Mouse (Mus musculus) midbrain, embryonic 11.5 days (tissue): ENCODE measurements around the gene Patj. TPM values are rescaled to one million over a fixed set of nuclear protein-coding genes. Genes with fewer than 3 reads are reported as not detected.
A peak's percentile ranks its signal among the peaks of the same experiment; 100 is the strongest.

ENCODE experiments used
- ATAC-seq: fragments of 200-750 bp; cut with Nextera tagmentation; 2 replicates; pipeline ENCODE4 v1.8.0; 2017; ENCODE audit warnings: moderate TSS enrichment, moderate library complexity; ENCODE audit not compliant: low FRiP score
- DNase-seq: peaks from one replicate; pipeline ENCODE4 v3.0.0; 2015; ENCODE audit warnings: low spot score; ENCODE audit errors: missing footprints
- H3K27ac ChIP-seq: fragments of 300-500 bp; sonication (generic); 2 replicates; pipeline ENCODE4 v1.5.1; 2014; ENCODE audit warnings: low read depth, low read length
- H3K27me3 ChIP-seq: fragments of 300-500 bp; sonication (generic); 2 replicates; pipeline ENCODE4 v1.6.1; 2014; ENCODE audit warnings: mild to moderate bottlenecking, low read length, moderate library complexity, mixed read lengths; ENCODE audit not compliant: control insufficient read depth, insufficient read depth
- H3K36me3 ChIP-seq: fragments of 300-500 bp; sonication (generic); 2 replicates; pipeline ENCODE4 v1.6.1; 2014; ENCODE audit warnings: mild to moderate bottlenecking, low read length, moderate library complexity, mixed read lengths; ENCODE audit not compliant: control insufficient read depth, insufficient read depth
- H3K4me1 ChIP-seq: fragments of 300-500 bp; sonication (generic); 2 replicates; pipeline ENCODE4 v1.6.1; 2014; ENCODE audit warnings: low read length; ENCODE audit not compliant: control insufficient read depth, insufficient read depth
- H3K4me2 ChIP-seq: fragments of 300-500 bp; sonication (generic); 2 replicates; pipeline ENCODE4 v1.6.1; 2014; ENCODE audit warnings: mild to moderate bottlenecking, moderate library complexity
- H3K4me3 ChIP-seq: fragments of 300-500 bp; sonication (generic); 2 replicates; pipeline ENCODE4 v1.5.1; 2014; ENCODE audit warnings: low read depth, low read length
- H3K9ac ChIP-seq: fragments of 300-500 bp; sonication (generic); 2 replicates; pipeline ENCODE4 v1.6.1; 2014; ENCODE audit warnings: low read length
- H3K9me3 ChIP-seq: fragments of 300-500 bp; sonication (generic); 2 replicates; pipeline ENCODE4 v1.6.1; 2016; ENCODE audit warnings: low read length; ENCODE audit not compliant: control insufficient read depth
- WGBS: fragments of 180-500 bp; shearing (Covaris S2); extraction: QIAGEN DNeasy Blood & Tissue Kit; methylation state at CpG from one replicate; pipeline ENCODE4 v1.1.7; 2014; 5-methylcytosine and 5-hydroxymethylcytosine counted together
- polyA plus RNA-seq: library from polyadenylated mRNA; unstranded; fragments of >200 nt; fragmentation: Nextera tagmentation; extraction: Ambion mirVana; gene quantifications from 2 replicates; pipeline ENCODE4 v1.2.1, GENCODE M21; 2014

Patj gene
- polyA plus RNA-seq, 1 experiment from 2014 or later, result 7.4 TPM

DNA sequence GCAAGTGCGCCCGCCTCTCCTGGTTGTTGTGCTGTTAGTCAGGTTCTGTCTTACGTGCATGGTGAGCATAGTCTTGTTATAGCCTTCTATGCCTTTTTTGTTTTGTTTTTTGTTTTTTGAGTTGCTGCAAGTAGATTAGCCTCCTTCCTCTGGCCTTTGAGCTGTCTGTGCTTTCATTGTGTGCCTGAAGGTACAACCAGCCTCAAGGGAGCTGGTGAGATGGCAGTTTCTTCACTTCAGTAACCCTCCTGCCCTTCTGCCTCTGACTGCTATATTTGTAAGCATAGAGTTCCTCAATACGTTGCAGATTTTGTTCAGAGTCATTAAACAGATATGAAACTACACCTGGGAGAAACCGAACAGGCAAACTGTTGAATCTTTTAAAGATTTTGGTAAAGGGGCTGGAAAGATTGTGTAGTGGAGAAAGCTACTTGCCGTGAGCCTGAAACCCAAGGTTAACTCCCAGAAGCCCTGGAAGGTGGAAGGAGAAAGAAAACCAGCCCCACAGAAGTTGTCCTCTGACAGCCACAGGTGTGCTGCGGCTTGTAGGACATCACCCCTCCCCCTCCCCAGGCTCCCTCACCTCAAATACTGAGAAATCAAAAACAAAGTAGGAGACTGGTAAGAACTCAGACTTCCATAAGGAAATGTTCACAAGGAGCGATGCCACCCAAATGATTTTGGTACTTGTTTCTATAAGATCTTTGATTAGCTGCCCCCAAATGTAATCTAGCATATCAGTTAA lies 43.8 kb downstream of the Patj start:
- no peak overlapping the region for H3K4me2 ChIP-seq
- no peak overlapping the region for H3K9ac ChIP-seq
- no peaks in the 10 kb centered on the region for H3K36me3 ChIP-seq
- 86% methylated on average over 8 of the region's 8 CpGs for WGBS
- H3K27ac ChIP-seq, result no peak overlapping the region
- ATAC-seq (no peak), DNase-seq (no peak)
- no peaks in the 10 kb centered on the region for H3K4me1 ChIP-seq
- no peaks in the 10 kb centered on the region for H3K9me3 ChIP-seq
- no peak overlapping the region for H3K4me3 ChIP-seq
- H3K27me3 ChIP-seq, result no peaks in the 10 kb centered on the region

DNA sequence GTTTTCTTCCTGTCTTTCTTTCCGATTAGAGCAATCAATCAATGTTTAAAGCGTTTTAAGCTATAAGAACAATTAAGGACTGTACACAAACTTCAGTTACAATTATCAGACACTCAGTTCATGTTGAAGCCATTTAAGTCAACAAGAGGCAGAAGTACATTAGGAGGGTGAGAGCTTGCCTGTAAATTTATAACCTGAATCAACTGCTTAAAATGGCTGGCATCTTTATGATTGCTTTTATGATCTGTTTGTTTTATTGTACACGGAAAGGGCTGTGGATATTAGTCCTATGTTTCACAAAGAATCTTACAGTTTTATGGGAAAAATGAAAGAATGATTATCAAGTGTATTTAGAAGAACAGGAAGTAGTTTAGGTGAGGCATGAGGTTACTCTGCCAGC lies 45.7 kb downstream of the Patj start:
- DNase-seq (no peak), ATAC-seq (no peak)
- H3K4me1 ChIP-seq, result no peaks in the 10 kb centered on the region
- no peak overlapping the region for H3K4me2 ChIP-seq
- no peak overlapping the region for H3K4me3 ChIP-seq
- no peak overlapping the region for H3K9ac ChIP-seq
- no peaks in the 10 kb centered on the region for H3K27me3 ChIP-seq
- no peaks in the 10 kb centered on the region for H3K36me3 ChIP-seq
- 87% methylated on average over 3 of the region's 3 CpGs for WGBS
- no peak overlapping the region for H3K27ac ChIP-seq
- no peaks in the 10 kb centered on the region for H3K9me3 ChIP-seq

DNA sequence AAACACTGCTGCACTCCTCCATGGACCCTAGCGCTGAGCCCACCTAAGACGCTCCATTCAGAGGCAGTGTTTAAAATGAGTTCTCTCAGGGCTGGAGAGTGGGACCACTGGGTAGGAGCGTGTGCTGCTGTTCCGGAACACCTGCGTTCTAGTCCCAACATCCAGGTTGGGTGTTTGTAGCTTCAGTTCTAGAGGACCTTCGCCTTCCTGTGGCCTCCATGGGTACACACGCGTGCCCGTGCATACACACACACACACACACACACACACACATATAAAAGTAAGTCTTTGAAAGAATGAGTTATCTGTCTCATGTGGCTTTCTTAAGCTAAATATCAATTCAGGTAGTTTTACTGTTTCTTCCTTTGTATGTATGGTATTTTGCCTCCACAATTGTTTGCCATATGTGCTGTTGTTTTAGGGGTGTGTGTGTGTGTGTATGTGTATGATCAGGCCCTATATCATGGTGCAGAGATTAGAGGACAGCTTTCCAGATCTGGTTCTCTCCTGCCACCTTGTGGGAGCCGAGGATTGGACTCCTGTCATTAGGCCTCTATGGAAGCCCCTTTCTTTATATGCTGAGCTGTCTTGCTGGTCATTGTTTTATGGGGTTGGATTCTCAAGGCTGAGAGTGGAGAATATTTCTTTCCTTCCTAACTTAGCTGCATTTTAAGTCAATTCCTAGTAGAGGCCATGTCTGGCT lies 49.0 kb downstream of the Patj start:
- H3K27ac ChIP-seq, result no peak overlapping the region
- H3K36me3 ChIP-seq, result no peaks in the 10 kb centered on the region
- ATAC-seq, result peak; percentile 85
- DNase-seq, result peak; percentile 88
- no peaks in the 10 kb centered on the region for H3K9me3 ChIP-seq
- 87% methylated on average over 10 of the region's 10 CpGs for WGBS
- no peak overlapping the region for H3K4me3 ChIP-seq
- H3K9ac ChIP-seq, result no peak overlapping the region
- no peaks in the 10 kb centered on the region for H3K4me1 ChIP-seq
- H3K4me2 ChIP-seq, result no peak overlapping the region
- H3K27me3 ChIP-seq, result no peaks in the 10 kb centered on the region

DNA sequence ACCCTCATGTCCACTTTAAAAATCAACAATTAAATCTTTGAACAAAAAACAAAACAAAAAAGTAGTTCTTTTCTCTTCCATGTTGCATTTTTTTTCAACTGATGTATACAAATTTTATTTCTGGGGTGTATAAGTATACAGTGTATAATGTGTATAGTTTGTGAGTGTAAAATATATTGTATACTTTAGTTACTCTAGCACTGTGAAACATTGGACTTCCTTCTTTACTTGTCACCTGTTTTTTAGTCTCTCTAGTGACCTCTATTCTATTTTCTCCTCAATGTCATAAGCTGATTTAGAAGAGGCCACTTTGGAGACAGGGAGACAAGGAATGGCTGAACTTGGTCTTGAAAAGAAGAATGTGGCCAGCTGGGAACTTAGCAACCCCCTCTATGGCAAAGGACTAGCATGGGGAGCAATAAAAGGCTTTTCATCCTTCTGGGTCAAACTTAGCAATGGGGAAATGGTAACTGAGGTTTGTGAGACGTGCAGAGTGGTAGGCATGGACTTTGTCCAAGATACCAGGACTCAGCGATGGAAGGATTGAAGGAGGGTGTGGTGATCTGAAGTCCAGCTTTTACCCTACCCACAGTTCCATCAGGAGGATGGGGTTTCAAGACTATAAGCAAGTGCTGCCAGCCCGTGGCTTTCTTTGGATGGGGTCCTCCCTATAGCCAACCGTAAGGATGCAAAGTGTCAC lies 54.1 kb downstream of the Patj start:
- H3K36me3 ChIP-seq, result no peaks in the 10 kb centered on the region
- ATAC-seq (no peak), DNase-seq (no peak)
- H3K4me2 ChIP-seq, result no peak overlapping the region
- H3K9me3 ChIP-seq, result no peaks in the 10 kb centered on the region
- H3K27ac ChIP-seq, result no peak overlapping the region
- H3K9ac ChIP-seq, result no peak overlapping the region
- WGBS, result 87% methylated on average over 4 of the region's 4 CpGs
- H3K4me1 ChIP-seq, result no peaks in the 10 kb centered on the region
- no peak overlapping the region for H3K4me3 ChIP-seq
- H3K27me3 ChIP-seq, result no peaks in the 10 kb centered on the region

DNA sequence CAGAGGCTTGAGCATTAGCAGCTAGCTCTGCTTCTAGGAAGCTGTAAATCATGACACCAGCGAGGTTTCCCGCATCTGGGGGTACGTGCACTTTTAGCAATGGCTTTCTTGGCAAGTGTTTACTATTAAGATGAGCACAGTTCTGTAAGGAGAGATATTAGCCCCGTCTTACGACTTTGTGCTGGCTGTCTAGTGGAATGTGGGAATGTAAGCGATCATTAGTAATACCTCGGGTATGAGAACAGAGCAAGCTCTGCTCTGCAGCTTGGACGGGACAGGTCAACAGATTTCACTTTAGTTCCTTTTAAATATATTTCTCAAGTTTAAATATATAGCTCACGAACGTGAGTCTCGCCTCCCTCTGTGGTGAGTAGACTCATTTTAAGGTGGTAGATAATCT lies 54.7 kb downstream of the Patj start:
- DNase-seq (no peak), ATAC-seq (no peak)
- no peak overlapping the region for H3K4me2 ChIP-seq
- no peak overlapping the region for H3K27ac ChIP-seq
- H3K9ac ChIP-seq, result no peak overlapping the region
- H3K36me3 ChIP-seq, result no peaks in the 10 kb centered on the region
- no peaks in the 10 kb centered on the region for H3K9me3 ChIP-seq
- H3K27me3 ChIP-seq, result no peaks in the 10 kb centered on the region
- H3K4me1 ChIP-seq, result no peaks in the 10 kb centered on the region
- no peak overlapping the region for H3K4me3 ChIP-seq
- WGBS, result 91% methylated on average over 11 of the region's 11 CpGs

DNA sequence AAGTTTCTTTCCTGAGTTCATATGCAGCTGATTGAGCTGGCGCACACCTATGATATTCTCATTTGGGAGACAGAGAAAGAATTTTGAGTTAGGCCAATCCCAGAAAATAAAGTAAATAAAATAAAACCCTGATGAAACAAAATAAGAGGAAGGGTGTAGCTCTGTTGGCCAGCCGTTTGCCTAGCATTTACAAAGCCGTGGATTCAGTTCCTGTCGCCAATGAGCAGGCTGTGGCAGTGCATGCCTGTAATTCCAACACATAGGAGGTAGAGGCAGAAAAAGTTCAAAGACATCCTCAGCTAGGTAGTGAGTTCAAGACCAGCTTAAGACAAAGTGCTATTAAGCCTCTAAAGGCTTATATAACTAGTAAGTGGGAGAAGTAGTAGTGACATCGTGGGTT lies 55.2 kb downstream of the Patj start:
- 88% methylated on average over 5 of the region's 5 CpGs for WGBS
- H3K4me1 ChIP-seq, result no peaks in the 10 kb centered on the region
- ATAC-seq (no peak), DNase-seq (no peak)
- no peaks in the 10 kb centered on the region for H3K9me3 ChIP-seq
- no peak overlapping the region for H3K4me3 ChIP-seq
- H3K27me3 ChIP-seq, result no peaks in the 10 kb centered on the region
- no peak overlapping the region for H3K27ac ChIP-seq
- H3K9ac ChIP-seq, result no peak overlapping the region
- H3K4me2 ChIP-seq, result no peak overlapping the region
- H3K36me3 ChIP-seq, result no peaks in the 10 kb centered on the region

DNA sequence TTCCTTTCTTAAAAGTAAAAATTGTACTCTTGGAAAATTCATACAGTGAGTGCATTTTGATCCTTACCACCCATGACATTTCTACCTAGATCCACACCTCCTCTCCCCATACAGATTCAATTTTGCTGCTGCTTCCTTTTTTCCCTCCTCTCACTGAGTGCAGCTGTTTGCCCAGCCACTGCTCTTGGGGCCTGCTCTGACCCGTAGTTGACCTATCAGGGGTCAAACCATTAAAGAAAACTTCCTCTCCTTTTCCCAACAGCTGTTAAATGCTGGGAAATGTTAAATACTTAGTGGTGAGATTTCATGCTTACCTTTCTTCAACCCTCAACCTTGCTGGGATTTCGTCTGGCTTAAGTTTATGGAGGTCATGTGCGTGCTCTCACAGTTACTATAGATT lies 55.7 kb downstream of the Patj start:
- Histone ChIP-seq H3K4me3 (no peak overlapping the region), H3K9me3 (no peaks in the 10 kb centered on the region), H3K4me2 (no peak overlapping the region), H3K9ac (no peak overlapping the region), H3K27me3 (no peaks in the 10 kb centered on the region), H3K36me3 (no peaks in the 10 kb centered on the region), H3K4me1 (no peaks in the 10 kb centered on the region), H3K27ac (no peak overlapping the region)
- ATAC-seq (no peak), DNase-seq (no peak)
- WGBS, result 78% methylated on average over 3 of the region's 3 CpGs

DNA sequence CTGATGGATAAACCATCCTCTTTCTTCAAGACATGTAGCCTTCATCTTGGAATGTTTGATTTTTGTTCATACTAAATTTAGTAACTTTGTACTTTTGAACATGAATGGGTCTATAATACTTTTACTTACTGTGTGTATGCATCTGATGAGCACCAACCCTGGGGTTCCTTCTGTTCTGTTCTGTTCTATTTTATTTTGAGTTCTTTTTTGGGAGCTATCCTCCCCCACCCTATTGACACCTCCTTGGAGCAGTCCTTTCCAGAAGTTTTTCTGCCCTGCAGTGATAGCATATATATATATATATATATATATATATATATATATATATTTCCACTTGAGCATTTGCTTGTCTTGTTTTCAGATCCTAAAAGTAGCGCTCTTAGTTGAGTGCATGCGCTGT lies 57.1 kb downstream of the Patj start:
- Histone ChIP-seq H3K4me1 (no peaks in the 10 kb centered on the region), H3K36me3 (no peaks in the 10 kb centered on the region), H3K27ac (no peak overlapping the region), H3K4me3 (no peak overlapping the region), H3K27me3 (no peaks in the 10 kb centered on the region), H3K9me3 (no peaks in the 10 kb centered on the region), H3K4me2 (no peak overlapping the region), H3K9ac (no peak overlapping the region)
- 100% methylated on average over 2 of the region's 2 CpGs for WGBS
- DNase-seq (no peak), ATAC-seq (no peak)

DNA sequence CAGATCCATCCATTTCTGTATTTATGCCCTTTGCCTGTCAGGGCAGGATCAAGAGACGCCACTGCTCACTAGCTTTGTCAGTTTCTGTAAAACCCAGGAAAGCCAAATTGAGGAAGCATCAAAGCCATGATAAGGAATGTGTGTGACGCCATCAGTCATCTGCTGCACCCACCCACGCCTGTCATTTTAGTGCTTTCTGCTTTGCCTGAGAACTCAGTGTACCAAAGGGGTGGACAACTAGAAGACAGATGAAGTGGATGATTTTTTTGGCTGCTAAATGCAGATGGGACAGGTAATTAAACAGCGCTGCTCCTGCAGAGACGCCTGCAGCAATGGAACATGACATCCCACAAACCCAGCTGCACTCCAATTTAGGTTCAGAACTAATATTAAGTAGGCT lies 57.6 kb downstream of the Patj start:
- H3K4me2 ChIP-seq, result no peak overlapping the region
- H3K9ac ChIP-seq, result no peak overlapping the region
- ATAC-seq (no peak), DNase-seq (no peak)
- no peaks in the 10 kb centered on the region for H3K4me1 ChIP-seq
- no peaks in the 10 kb centered on the region for H3K36me3 ChIP-seq
- no peaks in the 10 kb centered on the region for H3K27me3 ChIP-seq
- WGBS, result 93% methylated on average over 5 of the region's 5 CpGs
- H3K9me3 ChIP-seq, result no peaks in the 10 kb centered on the region
- H3K4me3 ChIP-seq, result no peak overlapping the region
- no peak overlapping the region for H3K27ac ChIP-seq
